Mouse (Mus musculus) heart, embryonic 11.5 days (tissue): ENCODE results near the gene Thumpd3. TPM values are rescaled to one million over a fixed set of nuclear protein-coding genes. Genes with fewer than 3 reads are reported as not detected.
A peak's percentile ranks its signal among the peaks of the same experiment; 100 is the strongest.

ENCODE experiments used
- ATAC-seq: fragments of 200-750 bp; cut with Nextera tagmentation; replicated peaks from 2 replicates; pipeline ENCODE4 v1.8.0; 2017; ENCODE audit warnings: moderate library complexity; ENCODE audit not compliant: insufficient number of reproducible peaks, low FRiP score, low TSS enrichment
- H3K27ac ChIP-seq: fragments of 300-500 bp; sonication (generic); 2 replicates; pipeline ENCODE4 v1.5.1; 2014; ENCODE audit warnings: mild to moderate bottlenecking, low read depth, low read length
- H3K27me3 ChIP-seq: fragments of 300-500 bp; sonication (generic); 2 replicates; pipeline ENCODE4 v1.6.1; 2014; ENCODE audit warnings: mild to moderate bottlenecking, low read length, mixed read lengths; ENCODE audit not compliant: control insufficient read depth, insufficient read depth
- H3K36me3 ChIP-seq: fragments of 300-500 bp; sonication (generic); 2 replicates; pipeline ENCODE4 v1.6.1; 2014; ENCODE audit warnings: mild to moderate bottlenecking, low read length, moderate library complexity, mixed read lengths; ENCODE audit not compliant: control insufficient read depth, insufficient read depth
- H3K4me1 ChIP-seq: fragments of 300-500 bp; sonication (generic); 2 replicates; pipeline ENCODE4 v1.6.1; 2014; ENCODE audit warnings: low read length; ENCODE audit not compliant: control insufficient read depth, insufficient read depth
- H3K4me2 ChIP-seq: fragments of 300-500 bp; sonication (generic); 2 replicates; pipeline ENCODE4 v1.6.1; 2014; ENCODE audit warnings: mild to moderate bottlenecking, moderate library complexity
- H3K4me3 ChIP-seq: fragments of 300-500 bp; sonication (generic); 2 replicates; pipeline ENCODE4 v1.5.1; 2014; ENCODE audit warnings: low read depth, low read length
- H3K9ac ChIP-seq: fragments of 300-500 bp; sonication (generic); 2 replicates; pipeline ENCODE4 v1.6.1; 2014; ENCODE audit warnings: mild to moderate bottlenecking, low read depth, low read length, moderate library complexity
- H3K9me3 ChIP-seq: fragments of 300-500 bp; sonication (generic); replicated peaks from 2 replicates; pipeline ENCODE4 v1.6.1; 2016; ENCODE audit warnings: low read length; ENCODE audit not compliant: control insufficient read depth
- WGBS: fragments of 180-500 bp; shearing (Covaris S2); extraction: QIAGEN DNeasy Blood & Tissue Kit; methylation state at CpG from one replicate; pipeline ENCODE4 v1.1.7; 2014; ENCODE audit not compliant: insufficient replicate concordance; 5-methylcytosine and 5-hydroxymethylcytosine counted together
- polyA plus RNA-seq: library from polyadenylated mRNA; unstranded; fragments of >200 nt; fragmentation: Nextera tagmentation; extraction: Ambion mirVana; gene quantifications from 2 replicates; pipeline ENCODE4 v1.2.1, GENCODE M21; 2014

The Thumpd3 gene
- polyA plus RNA-seq, 1 experiment from 2014 or later = 41.0 TPM

DNA sequence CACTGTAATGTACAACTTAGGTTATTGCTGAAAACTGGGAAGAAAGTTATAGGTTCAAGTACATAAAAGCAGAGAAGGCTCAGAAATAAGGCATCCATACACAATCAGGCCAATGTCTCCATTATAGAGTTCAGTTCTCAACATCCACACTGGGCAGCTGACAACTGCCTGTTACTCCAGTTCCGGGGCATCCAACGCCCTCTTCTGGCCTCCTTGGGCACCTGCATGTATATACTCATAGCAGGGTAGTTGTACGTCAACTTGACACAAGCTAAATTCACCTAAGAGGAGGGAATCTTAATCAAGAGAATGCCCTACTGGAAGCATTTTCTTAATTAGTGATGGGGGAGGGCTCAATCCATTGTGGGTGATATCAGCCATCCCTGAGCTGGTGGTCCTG lies 13.9 kb upstream of the Thumpd3 start:
- 61% methylated on average over 3 of the region's 3 CpGs for WGBS
- ATAC-seq = no peak

DNA sequence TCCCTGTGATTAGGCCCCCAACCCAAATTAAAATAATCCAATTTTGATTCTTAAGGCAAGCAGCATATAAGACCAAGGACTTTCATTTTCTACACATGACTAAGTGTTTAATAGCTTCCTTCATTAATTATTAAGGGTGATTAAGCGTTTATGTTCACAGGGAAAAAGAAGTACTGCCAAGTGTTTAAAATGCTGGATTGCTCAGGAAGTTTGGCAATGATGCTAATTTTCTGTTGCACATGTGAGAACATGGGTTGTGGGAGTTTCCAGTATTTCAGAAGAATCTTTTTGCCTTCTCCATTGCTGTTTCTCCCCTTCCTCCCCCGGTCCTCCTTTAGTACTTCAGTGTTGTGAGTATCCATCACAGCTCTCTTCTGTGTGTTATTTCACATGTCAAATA lies 12.8 kb upstream of the Thumpd3 start:
- no peak for ATAC-seq
- Histone ChIP-seq H3K27ac (no peak overlapping the region), H3K9me3 (no peaks in the 10 kb centered on the region), H3K36me3 (no peaks in the 10 kb centered on the region), H3K4me3 (no peak overlapping the region), H3K27me3 (peaks cover 3% of the 10 kb centered on the region; the same call in 1 of the 2 replicates), H3K9ac (no peak overlapping the region), H3K4me1 (0 out of 2 replicates have a peak, but pooled peaks cover 3% of the 10 kb centered on the region), H3K4me2 (no peak overlapping the region)
- WGBS = 78% methylated on average over 2 of the region's 2 CpGs

More for the DNA sequence above, 13.9 kb upstream of the Thumpd3 start:
- Histone ChIP-seq H3K9ac (no peak overlapping the region), H3K27me3 (peaks cover 3% of the 10 kb centered on the region; the same call in 1 of the 2 replicates), H3K4me1 (no peaks in the 10 kb centered on the region), H3K27ac (no peak overlapping the region), H3K4me2 (no peak overlapping the region), H3K9me3 (no peaks in the 10 kb centered on the region), H3K4me3 (no peak overlapping the region), H3K36me3 (no peaks in the 10 kb centered on the region)

GRCm38 (mm10) chr6:113034466-113034865 lies 11.6 kb upstream of the Thumpd3 start:
- ATAC-seq = no peak
- H3K36me3 ChIP-seq = no peaks in the 10 kb centered on the region
- WGBS = 74% methylated on average over 6 of the region's 6 CpGs
- no peak overlapping the region for H3K4me2 ChIP-seq
- no peaks in the 10 kb centered on the region for H3K9me3 ChIP-seq
- no peak overlapping the region for H3K27ac ChIP-seq
- peaks cover 3% of the 10 kb centered on the region; the same call in 1 of the 2 replicates for H3K27me3 ChIP-seq
- no peak overlapping the region for H3K9ac ChIP-seq
- no peak overlapping the region for H3K4me3 ChIP-seq
- 0 out of 2 replicates have a peak, but pooled peaks cover 3% of the 10 kb centered on the region for H3K4me1 ChIP-seq

DNA sequence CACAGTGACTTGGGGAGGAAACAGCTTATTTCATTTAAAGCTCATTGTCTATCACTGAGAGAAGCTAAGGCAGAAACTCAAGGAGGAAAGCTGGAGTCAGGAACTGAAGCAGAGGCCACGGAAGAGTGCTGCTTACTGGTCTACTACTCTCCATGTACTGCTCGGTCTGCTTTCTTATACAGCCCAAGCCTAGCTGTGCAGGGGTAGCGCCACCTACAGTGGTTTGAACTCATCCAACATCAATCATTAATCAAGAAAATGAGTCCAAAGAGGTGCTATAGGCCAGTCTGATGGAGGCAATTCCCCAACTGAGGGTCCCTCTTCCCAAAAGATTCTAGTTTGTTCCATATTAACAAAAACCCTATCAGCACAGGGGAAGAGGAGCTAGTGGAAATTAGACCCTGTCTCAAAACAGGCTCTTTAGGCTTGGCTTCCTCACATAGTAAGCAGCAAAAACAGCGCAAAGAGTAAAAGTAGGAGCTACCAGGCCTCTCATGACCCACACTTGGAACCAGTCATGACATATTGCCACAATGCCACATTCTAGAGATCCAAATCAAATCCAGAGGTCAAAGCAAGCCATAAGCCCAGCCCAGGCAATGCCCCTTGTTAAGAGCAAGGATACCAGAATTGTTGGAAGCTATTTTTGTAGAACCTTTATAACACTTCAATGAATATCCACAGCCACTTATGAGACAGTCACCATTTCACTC lies 9.4 kb upstream of the Thumpd3 start:
- no peak overlapping the region for H3K4me2 ChIP-seq
- peaks cover 3% of the 10 kb centered on the region; the same call in 1 of the 2 replicates for H3K27me3 ChIP-seq
- H3K4me3 ChIP-seq = no peak overlapping the region
- no peaks in the 10 kb centered on the region for H3K9me3 ChIP-seq
- no peak for ATAC-seq
- no peak overlapping the region for H3K27ac ChIP-seq
- 64% methylated on average over 4 of the region's 4 CpGs for WGBS
- no peak overlapping the region for H3K9ac ChIP-seq
- no peaks in the 10 kb centered on the region for H3K36me3 ChIP-seq
- H3K4me1 ChIP-seq = 0 out of 2 replicates have a peak, but pooled peaks cover 3% of the 10 kb centered on the region

GRCm38 (mm10) chr6:113037946-113038734 lies 7.9 kb upstream of the Thumpd3 start:
- H3K9ac ChIP-seq = peak overlapping the region; percentile 36; the same call in 1 of the 2 replicates
- H3K4me2 ChIP-seq = peak overlapping the region; percentile 57
- no peak overlapping the region for H3K27ac ChIP-seq

GRCm38 (mm10) chr6:113038735-113039058 lies 7.3 kb upstream of the Thumpd3 start:
- Histone ChIP-seq H3K27ac (no peak overlapping the region), H3K4me2 (peak overlapping the region; percentile 57), H3K9ac (peak overlapping the region; percentile 35; the same call in 1 of the 2 replicates), H3K4me3 (no peak overlapping the region; the same call in 1 of the 2 replicates), H3K4me1 (0 out of 2 replicates have a peak, but pooled peaks cover 3% of the 10 kb centered on the region), H3K36me3 (no peaks in the 10 kb centered on the region), H3K9me3 (no peaks in the 10 kb centered on the region), H3K27me3 (peaks cover 3% of the 10 kb centered on the region; the same call in 1 of the 2 replicates)
- ATAC-seq = no peak
- WGBS = 46% methylated on average over 5 of the region's 5 CpGs

More at GRCm38 (mm10) chr6:113037946-113038734, 7.9 kb upstream of the Thumpd3 start:
- no peaks in the 10 kb centered on the region for H3K9me3 ChIP-seq
- H3K4me3 ChIP-seq = no peak overlapping the region; the same call in 1 of the 2 replicates
- peaks cover 3% of the 10 kb centered on the region; the same call in 1 of the 2 replicates for H3K27me3 ChIP-seq
- WGBS = 17% methylated on average over 19 of the region's 19 CpGs
- H3K36me3 ChIP-seq = no peaks in the 10 kb centered on the region
- H3K4me1 ChIP-seq = 0 out of 2 replicates have a peak, but pooled peaks cover 3% of the 10 kb centered on the region
- ATAC-seq = no peak

- ATAC-seq = no peak
- peaks cover 3% of the 10 kb centered on the region; the same call in 1 of the 2 replicates for H3K4me1 ChIP-seq
- WGBS = 74% methylated on average over 2 of the region's 2 CpGs
- H3K4me2 ChIP-seq = no peak overlapping the region
- H3K27me3 ChIP-seq = peaks cover 3% of the 10 kb centered on the region; the same call in 1 of the 2 replicates
- no peak overlapping the region for H3K9ac ChIP-seq
- H3K36me3 ChIP-seq = no peaks in the 10 kb centered on the region
- no peak overlapping the region for H3K4me3 ChIP-seq
- no peak overlapping the region for H3K27ac ChIP-seq
- no peaks in the 10 kb centered on the region for H3K9me3 ChIP-seq
These were observed 5.7 kb upstream of the Thumpd3 start for GRCm38 (mm10) chr6:113040319-113040718.

GRCm38 (mm10) chr6:113041215-113041990 lies 4.6 kb upstream of the Thumpd3 start:
- Histone ChIP-seq H3K27me3 (peaks cover 3% of the 10 kb centered on the region; the same call in 1 of the 2 replicates), H3K4me2 (no peak overlapping the region), H3K4me1 (peaks cover 3% of the 10 kb centered on the region; the same call in 1 of the 2 replicates), H3K4me3 (no peak overlapping the region), H3K9ac (no peak overlapping the region), H3K36me3 (no peaks in the 10 kb centered on the region), H3K27ac (no peak overlapping the region), H3K9me3 (no peaks in the 10 kb centered on the region)
- no peak for ATAC-seq
- WGBS = 78% methylated on average over 11 of the region's 11 CpGs
